Mouse (Mus musculus): ENCODE measurements around the gene Mapk12. TPM values are rescaled to one million over a fixed set of nuclear protein-coding genes. Genes with fewer than 3 reads are reported as not detected.

Gene Mapk12
- polyA plus RNA-seq, 1 experiment from 2014 or later: 19.9 TPM

- WGBS: 88% methylated on average over 4 of the region's 4 CpGs
- Histone ChIP-seq H3K36me3 (peaks cover 48% of the 10 kb centered on the region), H3K9ac (no peak overlapping the region), H3K4me2 (no peak overlapping the region), H3K4me1 (replicated peaks) (peaks cover 19% of the 10 kb centered on the region), H3K27ac (ENCODE audit: poor library complexity, severe bottlenecking) (no peak overlapping the region), H3K27me3 (replicated peaks) (no peaks in the 10 kb centered on the region), H3K9me3 (replicated peaks) (no peaks in the 10 kb centered on the region), H3K4me3 (no peak overlapping the region)
- ATAC-seq (ENCODE audit: insufficient number of reproducible peaks, low FRiP score): no peak
Observed at GRCm38 (mm10) chr15:89090662-89091061, 49.8 kb downstream of the Mapk12 start.

GRCm38 (mm10) chr15:89089248-89090051 lies 51.1 kb downstream of the Mapk12 start:
- peaks cover 19% of the 10 kb centered on the region for H3K4me1 ChIP-seq (replicated peaks)
- H3K9me3 ChIP-seq (replicated peaks): no peaks in the 10 kb centered on the region
- H3K4me3 ChIP-seq: peak overlapping the region; percentile 93
- peaks cover 48% of the 10 kb centered on the region for H3K36me3 ChIP-seq
- peak overlapping the region; percentile 69; the same call in 1 of the 2 replicates for H3K27ac ChIP-seq (ENCODE audit: poor library complexity, severe bottlenecking)
- H3K27me3 ChIP-seq (replicated peaks): no peaks in the 10 kb centered on the region
- ATAC-seq (ENCODE audit: insufficient number of reproducible peaks, low FRiP score): peak; percentile 76
- 2% methylated on average over 68 of the region's 68 CpGs for WGBS
- H3K4me2 ChIP-seq: peak overlapping the region; percentile 99
- peak overlapping the region; percentile 96 for H3K9ac ChIP-seq

- H3K27ac ChIP-seq (ENCODE audit: poor library complexity, severe bottlenecking): peak within 1 kb of the TSS; percentile 69
- peaks cover 48% of the 10 kb centered on the region for H3K36me3 ChIP-seq
- WGBS: 3% methylated on average over 37 of the region's 38 CpGs
- H3K4me2 ChIP-seq: peak within 1 kb of the TSS; percentile 99
- ATAC-seq (ENCODE audit: insufficient number of reproducible peaks, low FRiP score): peak; percentile 93
- no peaks in the 10 kb centered on the region for H3K27me3 ChIP-seq (replicated peaks)
- H3K4me1 ChIP-seq (replicated peaks): peaks cover 19% of the 10 kb centered on the region
- peak within 1 kb of the TSS; percentile 93 for H3K4me3 ChIP-seq
- no peaks in the 10 kb centered on the region for H3K9me3 ChIP-seq (replicated peaks)
- H3K9ac ChIP-seq: peak within 1 kb of the TSS; percentile 96
Observed at GRCm38 (mm10) chr15:89088607-89089247, 51.8 kb downstream of the Mapk12 start, which contains the start of gene Selenoo. TSS of gene Selenoo (plus strand) at chr15:89089084.

GRCm38 (mm10) chr15:89084826-89085225 lies 55.7 kb downstream of the Mapk12 start:
- no peak overlapping the region for H3K4me2 ChIP-seq
- peaks cover 70% of the 10 kb centered on the region for H3K36me3 ChIP-seq
- H3K4me1 ChIP-seq (replicated peaks): peaks cover 13% of the 10 kb centered on the region
- H3K9me3 ChIP-seq (replicated peaks): no peaks in the 10 kb centered on the region
- no peak overlapping the region for H3K9ac ChIP-seq
- no peak for ATAC-seq (ENCODE audit: insufficient number of reproducible peaks, low FRiP score)
- 86% methylated on average over 2 of the region's 2 CpGs for WGBS
- H3K27ac ChIP-seq (ENCODE audit: poor library complexity, severe bottlenecking): no peak overlapping the region
- H3K27me3 ChIP-seq (replicated peaks): no peaks in the 10 kb centered on the region
- H3K4me3 ChIP-seq: no peak overlapping the region

- no peak overlapping the region for H3K4me3 ChIP-seq
- H3K36me3 ChIP-seq: peaks cover 76% of the 10 kb centered on the region
- H3K4me1 ChIP-seq (replicated peaks): peaks cover 10% of the 10 kb centered on the region
- no peak for ATAC-seq (ENCODE audit: insufficient number of reproducible peaks, low FRiP score)
- no peak overlapping the region for H3K9ac ChIP-seq
- H3K27me3 ChIP-seq (replicated peaks): no peaks in the 10 kb centered on the region
- H3K27ac ChIP-seq (ENCODE audit: poor library complexity, severe bottlenecking): no peak overlapping the region
- no peaks in the 10 kb centered on the region for H3K9me3 ChIP-seq (replicated peaks)
- no peak overlapping the region for H3K4me2 ChIP-seq
- WGBS: 97% methylated on average over 1 of the region's 1 CpGs
Observed at GRCm38 (mm10) chr15:89083906-89084305, 56.6 kb downstream of the Mapk12 start.

Small RNA genes lying within 50 kb of the gene (microRNA-seq; reads per million reads assigned to microRNA genes)
- gene Mir6958 (1.7 reads per million), gene Mir7118 (not detected)

Other genes starting within 250 kb of the Mapk12 start
- not detected in 2 replicates for gene Ttll8, start 186.3 kb downstream of the Mapk12 start, polyA plus RNA-seq (2016; fragmentation: Nextera tagmentation; extraction: Ambion mirVana)
- 0.06 TPM in 1 of 2 replicates, not detected in the other for gene Mlc1, start 161.7 kb downstream of the Mapk12 start, polyA plus RNA-seq (2016; fragmentation: Nextera tagmentation; extraction: Ambion mirVana)
- 56.9 and 60.3 TPM in 2 replicates for gene Mov10l1, start 157.8 kb downstream of the Mapk12 start, polyA plus RNA-seq (2016; fragmentation: Nextera tagmentation; extraction: Ambion mirVana)
- gene Panx2, start 81.0 kb downstream of the Mapk12 start, polyA plus RNA-seq (2016; fragmentation: Nextera tagmentation; extraction: Ambion mirVana): 1.8 and 2.4 TPM in 2 replicates
- gene Trabd, start 65.6 kb downstream of the Mapk12 start, polyA plus RNA-seq (2016; fragmentation: Nextera tagmentation; extraction: Ambion mirVana): 51.7 and 53.5 TPM in 2 replicates
- gene Selenoo, start 51.6 kb downstream of the Mapk12 start, polyA plus RNA-seq (2016; fragmentation: Nextera tagmentation; extraction: Ambion mirVana): 12.4 and 12.6 TPM in 2 replicates
- gene Tubgcp6, start 17.6 kb downstream of the Mapk12 start, polyA plus RNA-seq (2016; fragmentation: Nextera tagmentation; extraction: Ambion mirVana): 13.7 and 15.8 TPM in 2 replicates
- 12.7 and 13.4 TPM in 2 replicates for gene Hdac10, start 12.0 kb downstream of the Mapk12 start, polyA plus RNA-seq (2016; fragmentation: Nextera tagmentation; extraction: Ambion mirVana)
- gene Mapk11, start 8.9 kb upstream of the Mapk12 start, polyA plus RNA-seq (2016; fragmentation: Nextera tagmentation; extraction: Ambion mirVana): 3.7 and 4.6 TPM in 2 replicates
- 124 and 130 TPM in 2 replicates for gene Plxnb2, start 40.1 kb upstream of the Mapk12 start, polyA plus RNA-seq (2016; fragmentation: Nextera tagmentation; extraction: Ambion mirVana)
- 19.9 and 20.2 TPM in 2 replicates for gene Dennd6b, start 55.8 kb upstream of the Mapk12 start, polyA plus RNA-seq (2016; fragmentation: Nextera tagmentation; extraction: Ambion mirVana)
- 21.0 and 25.9 TPM in 2 replicates for gene Ppp6r2, start 70.8 kb upstream of the Mapk12 start, polyA plus RNA-seq (2016; fragmentation: Nextera tagmentation; extraction: Ambion mirVana)
- 45.0 and 46.3 TPM in 2 replicates for gene Sbf1, start 174.6 kb upstream of the Mapk12 start, polyA plus RNA-seq (2016; fragmentation: Nextera tagmentation; extraction: Ambion mirVana)
- 0.77 and 1.0 TPM in 2 replicates for gene Adm2, start 182.0 kb upstream of the Mapk12 start, polyA plus RNA-seq (2016; fragmentation: Nextera tagmentation; extraction: Ambion mirVana)
- gene Miox, start 193.7 kb upstream of the Mapk12 start, polyA plus RNA-seq (2016; fragmentation: Nextera tagmentation; extraction: Ambion mirVana): not detected in 2 replicates
- 46.9 and 49.4 TPM in 2 replicates for gene Lmf2, start 215.0 kb upstream of the Mapk12 start, polyA plus RNA-seq (2016; fragmentation: Nextera tagmentation; extraction: Ambion mirVana)
- gene Ncaph2, start 215.0 kb upstream of the Mapk12 start, polyA plus RNA-seq (2016; fragmentation: Nextera tagmentation; extraction: Ambion mirVana): 112 and 116 TPM in 2 replicates
- gene Sco2, start 233.1 kb upstream of the Mapk12 start, polyA plus RNA-seq (2016; fragmentation: Nextera tagmentation; extraction: Ambion mirVana): 5.6 TPM in 2 replicates
- 1.3 and 1.6 TPM in 2 replicates for gene Tymp, start 236.3 kb upstream of the Mapk12 start, polyA plus RNA-seq (2016; fragmentation: Nextera tagmentation; extraction: Ambion mirVana)
- gene Odf3b, start 238.6 kb upstream of the Mapk12 start, polyA plus RNA-seq (2016; fragmentation: Nextera tagmentation; extraction: Ambion mirVana): 0.27 and 0.44 TPM in 2 replicates
- 0.09 TPM in 1 of 2 replicates, not detected in the other for gene Klhdc7b, start 244.2 kb upstream of the Mapk12 start, polyA plus RNA-seq (2016; fragmentation: Nextera tagmentation; extraction: Ambion mirVana)